ENCODE assay signal across 8 mouse cellular contexts in genomic region chr13:55640480-55640879, GRCm38 (mm10). TPM values are rescaled to one million over a fixed set of nuclear protein-coding genes. Genes with fewer than 3 reads are reported as not detected.
A peak's percentile ranks its signal among the peaks of the same experiment; 100 is the strongest.
DNase-seq lines count a peak whose midpoint lies in the region; ATAC-seq and TF ChIP-seq lines count a peak whose summit lies in the region.
"Not testable (repeated sequence)": the region's sequence is repeated elsewhere in the genome, so short reads cannot be mapped to it uniquely, and the experiment has no call there.

No protein-coding gene starts in this region.

- not testable (repeated sequence) for H3K4me1 ChIP-seq in ES-Bruce4 (ENCODE audit: control insufficient read depth, insufficient read depth, low read length); heart, postnatal 0 days (ENCODE audit: control insufficient read depth, insufficient read depth)
- peaks cover 13% of the 10 kb centered on the region for H3K4me1 ChIP-seq in thymus, adult 2 months (replicated peaks; ENCODE audit: control insufficient read depth, insufficient read depth, low read length)

- TF ChIP-seq POLR2A in ES-Bruce4 (IDR thresholded peaks at IDR 0.05; ENCODE audit: insufficient read depth, low read length); thymus, adult 2 months (IDR thresholded peaks at IDR 0.05; ENCODE audit: control insufficient read depth, extremely low read depth, insufficient read depth, low read length, poor library complexity): not testable (repeated sequence)

- peak; percentile 83 for TF ChIP-seq CTCF in ES-Bruce4 (IDR thresholded peaks at IDR 0.05; ENCODE audit: low read depth, low read length)
- TF ChIP-seq CTCF in heart, postnatal 0 days (IDR thresholded peaks at IDR 0.05; ENCODE audit: low read depth): peak; percentile 83
- TF ChIP-seq CTCF in thymus, adult 2 months (IDR thresholded peaks at IDR 0.05; ENCODE audit: borderline replicate concordance, control insufficient read depth, extremely low read depth, insufficient read depth, low read length, poor library complexity): peak; percentile 60; the same call in 1 of the 2 replicates

- TF ChIP-seq EP300 in ES-Bruce4 (IDR thresholded peaks at IDR 0.05; ENCODE audit: insufficient read depth, low read depth, low read length); heart, postnatal 0 days (IDR thresholded peaks at IDR 0.05; ENCODE audit: low read depth): not testable (repeated sequence)

- not testable (repeated sequence) for H3K27me3 ChIP-seq in ES-Bruce4 (ENCODE audit: control insufficient read depth, insufficient read depth, low read length, poor library complexity, severe bottlenecking); heart, postnatal 0 days (ENCODE audit: control insufficient read depth, insufficient read depth, low read length); thymus, adult 2 months (ENCODE audit: control insufficient read depth, insufficient read depth, low read length)

- H3K36me3 ChIP-seq in ES-Bruce4 (ENCODE audit: control insufficient read depth, insufficient read depth, low read length, poor library complexity, severe bottlenecking): peaks cover 24% of the 10 kb centered on the region
- H3K36me3 ChIP-seq in heart, postnatal 0 days (replicated peaks; ENCODE audit: control insufficient read depth, insufficient read depth, low read length): peaks cover 35% of the 10 kb centered on the region
- peaks cover 32% of the 10 kb centered on the region for H3K36me3 ChIP-seq in thymus, adult 2 months (ENCODE audit: control insufficient read depth, insufficient read depth, low read length)

- not testable (repeated sequence) for H3K9ac ChIP-seq in ES-Bruce4 (ENCODE audit: low read depth, poor library complexity, severe bottlenecking); heart, postnatal 0 days (replicated peaks; ENCODE audit: low read depth, low read length)

- not testable (repeated sequence) for H3K4me2 ChIP-seq in heart, postnatal 0 days (ENCODE audit: low read depth, low read length)

- 33% methylated on average over 8 of the region's 8 CpGs for WGBS in heart, postnatal 0 days
- 43% methylated on average over 8 of the region's 8 CpGs for WGBS in thymus, adult 2 months

- not testable (repeated sequence) for H3K9me3 ChIP-seq in ES-Bruce4 (replicated peaks; ENCODE audit: control insufficient read depth, insufficient read depth, low read length, poor library complexity, severe bottlenecking); heart, postnatal 0 days (replicated peaks; ENCODE audit: control insufficient read depth, low read length)

- ATAC-seq in heart, postnatal 0 days (ENCODE audit: insufficient read depth, low read depth): not testable (repeated sequence)

- peak; percentile 68 for DNase-seq in c-Kit-positive CD71-negative TER-119-negative erythroid progenitor cells, embryonic 14.5 days (ENCODE audit: low read depth)
- DNase-seq in fibroblast of lung, adult 2 months (ENCODE audit: low read depth): peak; percentile 62
- peak; percentile 36 for DNase-seq in heart, postnatal 0 days (ENCODE audit: low spot score)
- DNase-seq in layer of hippocampus, adult 18-20 months (ENCODE audit: low spot score in 2 of 2): peak; percentile 59 to 87
- DNase-seq in lung, adult 18-20 months: peak; percentile 71 to 73
- peak; percentile 45 for DNase-seq in ovary, postnatal 10 days (ENCODE audit: low spot score)
- DNase-seq in thymus, adult 2 months: peak; percentile 75

- H3K27ac ChIP-seq in ES-Bruce4 (ENCODE audit: insufficient read depth, low read length); heart, postnatal 0 days (ENCODE audit: low read depth): not testable (repeated sequence)
- 0 out of 2 replicates have a peak overlapping the region, but pooled peaks have one; percentile 15 for H3K27ac ChIP-seq in thymus, adult 2 months (ENCODE audit: control insufficient read depth, insufficient read depth, low read length)

- H3K4me3 ChIP-seq in ES-Bruce4 (ENCODE audit: low read depth, low read length); heart, postnatal 0 days (ENCODE audit: low read depth, low read length); thymus, adult 2 months (ENCODE audit: control insufficient read depth, insufficient read depth, low read length): not testable (repeated sequence)

RNA-seq across cellular contexts. Expression of gene Ddx46, which starts 5.7 kb away (rescaled TPM):
- 103 and 113 TPM in 2 replicates for polyA plus RNA-seq in ES-Bruce4 (2011; ENCODE audit: insufficient read depth, insufficient read length, low read depth, missing spikeins)
- total RNA-seq in heart, postnatal 0 days (2014; rRNA removed; ENCODE audit: low replicate concordance): 8.9 and 10.6 TPM in 2 replicates
- polyA plus RNA-seq in heart, postnatal 0 days (2015; fragmentation: Nextera tagmentation; extraction: Ambion mirVana): 13.1 and 14.3 TPM in 2 replicates
- 10 to 100 TPM; 38.4 to 44.6 TPM for total RNA-seq in layer of hippocampus, adult 18-20 months (2021)
- polyA plus RNA-seq in thymus, adult 2 months (2012; rRNA removed): 25.3 and 29.5 TPM in 2 replicates

RNA-seq across cellular contexts. Expression of gene Caml, which starts 17.7 kb away (rescaled TPM):
- polyA plus RNA-seq in ES-Bruce4 (2011; ENCODE audit: insufficient read depth, insufficient read length, low read depth, missing spikeins): 22.6 and 26.3 TPM in 2 replicates
- 17.9 and 18.5 TPM in 2 replicates for total RNA-seq in heart, postnatal 0 days (2014; rRNA removed; ENCODE audit: low replicate concordance)
- 30.9 and 31.0 TPM in 2 replicates for polyA plus RNA-seq in heart, postnatal 0 days (2015; fragmentation: Nextera tagmentation; extraction: Ambion mirVana)
- total RNA-seq in layer of hippocampus, adult 18-20 months (2021): 10 to 100 TPM; 43.3 to 47.6 TPM
- 15.7 and 17.8 TPM in 2 replicates for polyA plus RNA-seq in thymus, adult 2 months (2012; rRNA removed)

RNA-seq across cellular contexts. Expression of gene B4galt7, which starts 40.8 kb away (rescaled TPM):
- polyA plus RNA-seq in ES-Bruce4 (2011; ENCODE audit: insufficient read depth, insufficient read length, low read depth, missing spikeins): 10.3 and 10.5 TPM in 2 replicates
- 24.5 and 37.6 TPM in 2 replicates for total RNA-seq in heart, postnatal 0 days (2014; rRNA removed; ENCODE audit: low replicate concordance)
- polyA plus RNA-seq in heart, postnatal 0 days (2015; fragmentation: Nextera tagmentation; extraction: Ambion mirVana): 15.7 and 17.3 TPM in 2 replicates
- total RNA-seq in layer of hippocampus, adult 18-20 months (2021): 10 to 100 TPM; 25.9 to 26.7 TPM
- 45.3 and 47.2 TPM in 2 replicates for polyA plus RNA-seq in thymus, adult 2 months (2012; rRNA removed)

RNA-seq across cellular contexts. Expression of gene B230219D22Rik, which starts 52.4 kb away (rescaled TPM):
- 52.3 and 54.1 TPM in 2 replicates for polyA plus RNA-seq in ES-Bruce4 (2011; ENCODE audit: insufficient read depth, insufficient read length, low read depth, missing spikeins)
- 95.1 and 118 TPM in 2 replicates for total RNA-seq in heart, postnatal 0 days (2014; rRNA removed; ENCODE audit: low replicate concordance)
- polyA plus RNA-seq in heart, postnatal 0 days (2015; fragmentation: Nextera tagmentation; extraction: Ambion mirVana): 34.8 and 36.0 TPM in 2 replicates
- 10 to 100 TPM; 71.1 to 73.9 TPM for total RNA-seq in layer of hippocampus, adult 18-20 months (2021)
- polyA plus RNA-seq in thymus, adult 2 months (2012; rRNA removed): 61.2 and 62.1 TPM in 2 replicates
